Mouse (Mus musculus): ENCODE data around the gene Fmn2. TPM values are rescaled to one million over a fixed set of nuclear protein-coding genes. Genes with fewer than 3 reads are reported as not detected.

Fmn2 gene
- polyA plus RNA-seq, 1 experiment from 2014 or later: 2.6 TPM

DNA sequence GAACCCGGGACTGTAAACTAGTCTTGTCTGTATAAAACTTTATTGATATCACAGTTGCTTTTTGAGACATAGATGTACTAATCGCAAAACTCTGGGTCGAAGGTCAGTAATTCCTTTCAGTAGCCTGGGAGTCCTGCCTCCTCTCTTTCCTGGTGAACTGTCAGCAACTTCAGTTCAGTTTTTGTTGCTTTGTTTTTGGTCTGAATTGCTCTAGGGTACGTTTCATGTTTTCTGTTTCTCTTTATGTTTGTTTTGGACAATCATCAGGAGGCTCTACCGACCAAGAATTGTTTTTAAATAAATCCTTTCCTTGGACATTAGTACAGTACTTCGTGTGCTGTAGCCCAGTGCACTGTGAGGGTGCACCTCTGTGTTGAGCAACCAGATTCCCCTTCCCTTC, 231.1 kb downstream of the Fmn2 start:
- H3K9ac ChIP-seq (replicated peaks): no peak overlapping the region
- no peaks in the 10 kb centered on the region for H3K27me3 ChIP-seq
- ATAC-seq (ENCODE audit: insufficient number of reproducible peaks, insufficient read depth, low FRiP score, low TSS enrichment, low read depth): no peak
- no peaks in the 10 kb centered on the region for H3K9me3 ChIP-seq
- no peak overlapping the region for H3K4me3 ChIP-seq (replicated peaks)
- whole genome bisulfite sequencing: 82% methylated on average over 6 of the region's 6 CpGs
- no peak overlapping the region for H3K27ac ChIP-seq
- no peak overlapping the region for H3K4me2 ChIP-seq
- no peaks in the 10 kb centered on the region for H3K4me1 ChIP-seq (replicated peaks)
- no peaks in the 10 kb centered on the region for H3K36me3 ChIP-seq

- Histone ChIP-seq H3K4me1 (replicated peaks) (no peaks in the 10 kb centered on the region; the same call in 1 of the 2 replicates), H3K9me3 (no peaks in the 10 kb centered on the region), H3K4me2 (no peak overlapping the region), H3K27me3 (no peaks in the 10 kb centered on the region), H3K9ac (replicated peaks) (no peak overlapping the region), H3K27ac (no peak overlapping the region), H3K4me3 (replicated peaks) (no peak overlapping the region), H3K36me3 (no peaks in the 10 kb centered on the region)
- no peak for ATAC-seq (ENCODE audit: insufficient number of reproducible peaks, insufficient read depth, low FRiP score, low TSS enrichment, low read depth)
- 33% methylated on average over 8 of the region's 8 CpGs for WGBS
Measured at GRCm38 (mm10) chr1:174738958-174739357, 237.3 kb downstream of the Fmn2 start.

DNA sequence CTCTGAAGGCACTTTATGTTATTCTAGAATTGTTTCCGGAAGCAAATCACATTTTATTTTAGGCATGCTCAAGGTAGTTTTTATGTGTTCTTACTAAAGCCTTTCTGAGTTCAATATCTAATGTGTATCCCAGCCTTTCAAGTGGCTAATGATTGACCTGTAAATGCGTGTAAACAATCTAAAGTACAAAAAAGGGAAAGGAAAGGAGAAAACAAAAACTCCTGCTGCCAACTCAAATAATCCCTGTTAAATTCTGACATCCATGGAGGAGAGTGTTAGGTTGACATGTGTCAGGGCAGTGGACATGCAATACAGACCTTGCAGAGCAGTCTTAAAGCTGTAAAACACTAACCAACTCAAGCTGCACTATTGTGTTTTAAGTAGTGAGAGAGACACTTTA, 241.0 kb downstream of the Fmn2 start:
- no peak for ATAC-seq (ENCODE audit: insufficient number of reproducible peaks, insufficient read depth, low FRiP score, low TSS enrichment, low read depth)

GRCm38 (mm10) chr1:174748520-174748919, 246.9 kb downstream of the Fmn2 start:
- Histone ChIP-seq H3K4me3 (replicated peaks) (no peak overlapping the region), H3K9ac (replicated peaks) (no peak overlapping the region), H3K9me3 (no peaks in the 10 kb centered on the region), H3K36me3 (no peaks in the 10 kb centered on the region), H3K4me1 (replicated peaks) (no peaks in the 10 kb centered on the region), H3K27ac (no peak overlapping the region), H3K4me2 (no peak overlapping the region), H3K27me3 (no peaks in the 10 kb centered on the region)
- 87% methylated on average over 4 of the region's 4 CpGs for WGBS
- no peak for ATAC-seq (ENCODE audit: insufficient number of reproducible peaks, insufficient read depth, low FRiP score, low TSS enrichment, low read depth)

More for the DNA sequence above, 241.0 kb downstream of the Fmn2 start:
- Histone ChIP-seq H3K4me3 (replicated peaks) (no peak overlapping the region), H3K4me1 (replicated peaks) (no peaks in the 10 kb centered on the region; the same call in 1 of the 2 replicates), H3K9ac (replicated peaks) (no peak overlapping the region), H3K4me2 (no peak overlapping the region), H3K27ac (no peak overlapping the region), H3K36me3 (no peaks in the 10 kb centered on the region), H3K9me3 (no peaks in the 10 kb centered on the region), H3K27me3 (no peaks in the 10 kb centered on the region)
- WGBS: 65% methylated on average over 2 of the region's 2 CpGs

DNA sequence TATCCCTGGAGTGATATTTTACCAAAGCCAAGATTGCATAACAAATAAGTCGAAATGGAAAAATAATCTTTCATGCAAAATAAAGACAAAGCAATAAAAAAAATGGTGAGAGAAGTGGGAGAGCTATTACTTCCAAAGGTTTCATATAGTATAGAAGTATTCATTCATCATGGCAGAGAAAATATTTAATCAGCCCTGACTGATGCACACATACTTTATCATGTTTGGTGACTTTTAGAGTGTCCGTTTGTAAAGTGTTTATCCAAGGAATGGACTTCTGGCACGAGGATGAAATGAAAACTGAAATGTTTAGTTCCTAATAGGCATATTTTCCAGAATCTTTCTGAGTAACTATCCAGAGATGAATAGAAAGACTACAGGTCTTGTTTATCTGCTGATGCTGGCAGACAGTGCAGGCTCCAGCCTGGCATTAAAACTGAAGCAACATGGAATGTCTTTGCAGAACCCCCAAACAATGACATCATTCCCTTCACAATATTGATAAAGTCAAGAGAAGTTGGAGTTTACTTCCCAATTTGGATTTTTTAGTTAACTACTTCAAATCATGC, 249.4 kb downstream of the Fmn2 start:
- 75% methylated on average over 3 of the region's 3 CpGs for WGBS
- no peak for ATAC-seq (ENCODE audit: insufficient number of reproducible peaks, insufficient read depth, low FRiP score, low TSS enrichment, low read depth)
- H3K4me1 ChIP-seq (replicated peaks): no peaks in the 10 kb centered on the region
- no peak overlapping the region for H3K9ac ChIP-seq (replicated peaks)
- H3K4me2 ChIP-seq: no peak overlapping the region
- no peaks in the 10 kb centered on the region for H3K9me3 ChIP-seq
- H3K4me3 ChIP-seq (replicated peaks): no peak overlapping the region
- no peaks in the 10 kb centered on the region for H3K27me3 ChIP-seq
- H3K36me3 ChIP-seq: no peaks in the 10 kb centered on the region
- no peak overlapping the region for H3K27ac ChIP-seq

DNA sequence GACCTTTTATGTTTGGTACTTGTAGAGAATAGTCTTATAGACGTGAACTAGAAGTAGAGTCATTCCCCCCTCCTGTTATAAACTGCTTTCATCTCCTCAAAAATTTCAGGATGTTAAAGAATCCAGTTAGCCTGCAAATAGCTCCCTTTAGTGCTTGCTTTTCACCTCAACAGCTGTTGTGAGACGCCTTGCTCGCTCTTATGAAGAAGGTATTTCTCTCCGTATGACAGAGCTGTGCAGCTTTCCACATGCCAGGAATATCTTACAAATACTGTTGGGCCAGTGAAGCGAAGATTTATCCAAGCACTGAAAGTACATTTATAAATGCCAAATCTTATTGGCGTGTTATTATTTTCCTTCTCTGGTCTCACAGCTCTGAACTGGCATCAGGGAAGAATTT, 257.7 kb downstream of the Fmn2 start:
- 80% methylated on average over 6 of the region's 6 CpGs for WGBS
- 0 out of 2 replicates have a peak, but pooled peaks cover 5% of the 10 kb centered on the region for H3K9me3 ChIP-seq
- no peak overlapping the region for H3K9ac ChIP-seq (replicated peaks)
- H3K36me3 ChIP-seq: no peaks in the 10 kb centered on the region
- no peak overlapping the region for H3K4me2 ChIP-seq
- H3K4me3 ChIP-seq (replicated peaks): no peak overlapping the region
- H3K27me3 ChIP-seq: no peaks in the 10 kb centered on the region
- no peaks in the 10 kb centered on the region for H3K4me1 ChIP-seq (replicated peaks)
- ATAC-seq (ENCODE audit: insufficient number of reproducible peaks, insufficient read depth, low FRiP score, low TSS enrichment, low read depth): no peak
- H3K27ac ChIP-seq: no peak overlapping the region

DNA sequence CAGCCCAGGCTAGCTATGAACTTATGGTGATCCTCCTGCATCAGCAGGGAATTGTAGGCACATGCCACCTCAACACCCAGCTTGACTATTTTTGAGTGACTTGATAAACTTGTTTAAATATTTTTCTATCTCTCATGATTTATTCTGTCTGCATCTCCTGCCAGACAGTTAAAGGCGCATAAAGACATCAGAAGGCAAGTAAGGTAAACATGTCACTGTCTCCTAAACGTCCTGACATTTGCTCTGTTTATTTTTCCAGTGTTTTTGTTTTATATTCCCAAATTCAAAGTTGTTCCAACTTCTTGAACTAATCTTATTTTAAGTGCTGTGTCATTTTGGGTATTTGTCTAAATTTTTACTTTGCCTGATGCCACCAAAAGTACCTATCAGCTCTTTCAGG, 264.1 kb downstream of the Fmn2 start:
- Histone ChIP-seq H3K9ac (replicated peaks) (no peak overlapping the region), H3K4me2 (no peak overlapping the region), H3K9me3 (0 out of 2 replicates have a peak, but pooled peaks cover 5% of the 10 kb centered on the region), H3K4me3 (replicated peaks) (no peak overlapping the region), H3K4me1 (replicated peaks) (no peaks in the 10 kb centered on the region), H3K27ac (no peak overlapping the region), H3K27me3 (no peaks in the 10 kb centered on the region), H3K36me3 (no peaks in the 10 kb centered on the region)
- 54% methylated on average over 2 of the region's 2 CpGs for WGBS
- ATAC-seq (ENCODE audit: insufficient number of reproducible peaks, insufficient read depth, low FRiP score, low TSS enrichment, low read depth): no peak

DNA sequence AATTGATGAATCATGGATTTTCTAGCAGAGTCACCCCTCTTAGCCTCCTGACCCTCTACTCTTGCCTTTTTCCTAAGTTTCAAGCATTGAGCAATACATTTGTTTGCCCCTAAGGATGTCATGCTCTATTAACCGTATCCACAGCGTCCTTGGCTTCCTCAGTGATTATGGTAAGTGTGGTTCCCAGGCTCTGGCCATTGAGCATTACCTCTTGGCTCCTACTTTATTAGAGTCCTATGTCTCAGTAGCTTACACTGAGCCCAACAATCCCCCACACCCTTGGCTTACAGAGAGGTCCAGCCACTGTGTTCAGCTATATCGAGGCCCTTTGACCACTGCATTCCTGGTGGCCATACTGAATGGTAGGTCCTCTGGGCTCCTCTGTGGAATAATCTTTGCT, 265.2 kb downstream of the Fmn2 start:
- no peak overlapping the region for H3K9ac ChIP-seq (replicated peaks)
- WGBS: 85% methylated on average over 3 of the region's 3 CpGs
- no peaks in the 10 kb centered on the region for H3K4me1 ChIP-seq (replicated peaks)
- H3K9me3 ChIP-seq: 0 out of 2 replicates have a peak, but pooled peaks cover 5% of the 10 kb centered on the region
- no peaks in the 10 kb centered on the region for H3K27me3 ChIP-seq
- H3K4me3 ChIP-seq (replicated peaks): no peak overlapping the region
- ATAC-seq (ENCODE audit: insufficient number of reproducible peaks, insufficient read depth, low FRiP score, low TSS enrichment, low read depth): no peak
- H3K27ac ChIP-seq: no peak overlapping the region
- H3K36me3 ChIP-seq: no peaks in the 10 kb centered on the region
- no peak overlapping the region for H3K4me2 ChIP-seq

DNA sequence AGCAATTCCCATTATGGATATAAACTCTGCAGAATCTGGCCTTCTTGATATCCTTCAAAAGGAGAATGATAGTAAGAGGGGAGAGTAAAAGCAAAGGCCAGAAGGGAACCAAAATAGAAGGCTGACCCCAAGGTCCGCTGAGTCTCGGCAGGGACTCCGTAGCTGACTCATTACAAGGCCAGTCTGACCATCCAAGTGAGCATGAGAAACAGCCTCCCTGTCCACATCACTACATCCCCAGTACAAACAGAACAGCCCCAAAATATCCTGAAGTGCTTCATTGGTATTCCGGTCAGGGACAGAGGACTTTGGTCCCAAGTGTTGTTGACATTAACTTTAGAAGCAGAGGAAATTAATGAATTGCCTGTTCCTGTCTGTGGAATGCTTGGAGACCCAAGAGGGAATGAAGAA, 270.3 kb downstream of the Fmn2 start:
- ATAC-seq (ENCODE audit: insufficient number of reproducible peaks, insufficient read depth, low FRiP score, low TSS enrichment, low read depth): no peak
- WGBS: 89% methylated on average over 4 of the region's 4 CpGs
- H3K9me3 ChIP-seq: no peaks in the 10 kb centered on the region

GRCm38 (mm10) chr1:174781037-174781436, 279.4 kb downstream of the Fmn2 start:
- WGBS: 87% methylated on average over 4 of the region's 4 CpGs
- Histone ChIP-seq H3K4me2 (no peak overlapping the region), H3K27ac (no peak overlapping the region), H3K4me3 (replicated peaks) (no peak overlapping the region), H3K9ac (replicated peaks) (no peak overlapping the region), H3K36me3 (no peaks in the 10 kb centered on the region), H3K4me1 (replicated peaks) (no peaks in the 10 kb centered on the region), H3K9me3 (no peaks in the 10 kb centered on the region), H3K27me3 (no peaks in the 10 kb centered on the region)
- ATAC-seq (ENCODE audit: insufficient number of reproducible peaks, insufficient read depth, low FRiP score, low TSS enrichment, low read depth): no peak

More for the DNA sequence above, 270.3 kb downstream of the Fmn2 start:
- Histone ChIP-seq H3K27me3 (no peaks in the 10 kb centered on the region), H3K4me2 (no peak overlapping the region), H3K9ac (replicated peaks) (no peak overlapping the region), H3K4me1 (replicated peaks) (no peaks in the 10 kb centered on the region), H3K4me3 (replicated peaks) (no peak overlapping the region), H3K27ac (no peak overlapping the region), H3K36me3 (no peaks in the 10 kb centered on the region)

GRCm38 (mm10) chr1:174788617-174789016, 287.0 kb downstream of the Fmn2 start:
- Histone ChIP-seq H3K27me3 (no peaks in the 10 kb centered on the region), H3K9me3 (no peaks in the 10 kb centered on the region), H3K4me3 (replicated peaks) (no peak overlapping the region), H3K4me2 (no peak overlapping the region), H3K4me1 (replicated peaks) (no peaks in the 10 kb centered on the region), H3K9ac (replicated peaks) (no peak overlapping the region), H3K36me3 (no peaks in the 10 kb centered on the region), H3K27ac (no peak overlapping the region)
- ATAC-seq (ENCODE audit: insufficient number of reproducible peaks, insufficient read depth, low FRiP score, low TSS enrichment, low read depth): no peak
- 84% methylated on average over 2 of the region's 2 CpGs for WGBS

DNA sequence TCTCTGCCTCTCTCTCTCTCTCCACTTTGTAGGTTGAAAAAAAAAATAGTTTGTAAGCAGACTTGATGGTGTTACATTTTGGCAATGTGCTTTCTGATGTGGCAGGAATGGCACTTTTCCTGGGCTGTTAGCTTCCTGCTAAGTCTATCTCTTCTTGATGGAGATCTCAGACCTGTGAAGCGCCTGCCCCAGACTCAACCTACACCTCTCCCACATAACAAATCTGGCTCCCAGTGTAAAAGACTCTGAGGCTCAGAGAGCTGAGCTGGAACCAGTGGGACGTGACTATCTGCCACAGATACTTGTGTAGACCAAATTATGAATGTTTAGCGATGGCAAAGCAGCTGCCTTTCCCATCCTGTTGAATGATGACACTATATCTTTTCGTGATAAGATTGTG, 310.2 kb downstream of the Fmn2 start:
- 88% methylated on average over 4 of the region's 4 CpGs for WGBS
- H3K4me1 ChIP-seq (replicated peaks): no peaks in the 10 kb centered on the region
- H3K27ac ChIP-seq: no peak overlapping the region
- H3K9me3 ChIP-seq: no peaks in the 10 kb centered on the region
- H3K27me3 ChIP-seq: no peaks in the 10 kb centered on the region
- H3K4me3 ChIP-seq (replicated peaks): no peak overlapping the region
- no peaks in the 10 kb centered on the region for H3K36me3 ChIP-seq
- no peak overlapping the region for H3K4me2 ChIP-seq
- ATAC-seq (ENCODE audit: insufficient number of reproducible peaks, insufficient read depth, low FRiP score, low TSS enrichment, low read depth): no peak
- no peak overlapping the region for H3K9ac ChIP-seq (replicated peaks)
